Mouse (Mus musculus): ENCODE results near the gene Zfand3.

The Zfand3 gene

GRCm38 (mm10) chr17:30236611-30237010 is 232.1 kb downstream of the Zfand3 start:
- DNase-seq: no peak

- DNase-seq: no peak
Observed at GRCm38 (mm10) chr17:30237600-30237999, 233.1 kb downstream of the Zfand3 start.

GRCm38 (mm10) chr17:30239458-30239857 is 234.9 kb downstream of the Zfand3 start:
- DNase-seq: no peak

- no peak for DNase-seq
Observed at GRCm38 (mm10) chr17:30240659-30241058, 236.1 kb downstream of the Zfand3 start.

GRCm38 (mm10) chr17:30241061-30241460 is 236.5 kb downstream of the Zfand3 start:
- peak in 1 of 2 experiments; percentile 40 for DNase-seq

- DNase-seq: no peak
Observed at GRCm38 (mm10) chr17:30241720-30242322, 237.3 kb downstream of the Zfand3 start.

- DNase-seq: no peak
Observed at GRCm38 (mm10) chr17:30242647-30243046, 238.1 kb downstream of the Zfand3 start.

- no peak for DNase-seq
Observed at GRCm38 (mm10) chr17:30243540-30243939, 239.0 kb downstream of the Zfand3 start.

- no peak for DNase-seq
Observed at GRCm38 (mm10) chr17:30244651-30245307, 240.2 kb downstream of the Zfand3 start.

- DNase-seq: no peak
Observed at GRCm38 (mm10) chr17:30245308-30245706, 240.8 kb downstream of the Zfand3 start.

GRCm38 (mm10) chr17:30253028-30253427 is 248.5 kb downstream of the Zfand3 start:
- DNase-seq: no peak

- DNase-seq: no peak
Observed at GRCm38 (mm10) chr17:30253924-30254323, 249.4 kb downstream of the Zfand3 start.

GRCm38 (mm10) chr17:30255928-30256560 is 251.5 kb downstream of the Zfand3 start:
- no peak for DNase-seq

GRCm38 (mm10) chr17:30258480-30258879 is 253.9 kb downstream of the Zfand3 start:
- DNase-seq: no peak

GRCm38 (mm10) chr17:30259938-30260337 is 255.4 kb downstream of the Zfand3 start:
- no peak for DNase-seq

Measured in kidney, adult 8-10 months (tissue).